Mouse (Mus musculus) A20 (cell line): ENCODE results near the gene Frmd8.
"Not testable (repeated sequence)": the region's sequence is repeated elsewhere in the genome, so short reads cannot be mapped to it uniquely, and the experiment has no call there.

Source experiments
- DNase-seq: peaks from one replicate; pipeline ENCODE4 v3.0.0-alpha.2; 2011; ENCODE audit warnings: low read depth, low spot score

Frmd8 gene

DNA sequence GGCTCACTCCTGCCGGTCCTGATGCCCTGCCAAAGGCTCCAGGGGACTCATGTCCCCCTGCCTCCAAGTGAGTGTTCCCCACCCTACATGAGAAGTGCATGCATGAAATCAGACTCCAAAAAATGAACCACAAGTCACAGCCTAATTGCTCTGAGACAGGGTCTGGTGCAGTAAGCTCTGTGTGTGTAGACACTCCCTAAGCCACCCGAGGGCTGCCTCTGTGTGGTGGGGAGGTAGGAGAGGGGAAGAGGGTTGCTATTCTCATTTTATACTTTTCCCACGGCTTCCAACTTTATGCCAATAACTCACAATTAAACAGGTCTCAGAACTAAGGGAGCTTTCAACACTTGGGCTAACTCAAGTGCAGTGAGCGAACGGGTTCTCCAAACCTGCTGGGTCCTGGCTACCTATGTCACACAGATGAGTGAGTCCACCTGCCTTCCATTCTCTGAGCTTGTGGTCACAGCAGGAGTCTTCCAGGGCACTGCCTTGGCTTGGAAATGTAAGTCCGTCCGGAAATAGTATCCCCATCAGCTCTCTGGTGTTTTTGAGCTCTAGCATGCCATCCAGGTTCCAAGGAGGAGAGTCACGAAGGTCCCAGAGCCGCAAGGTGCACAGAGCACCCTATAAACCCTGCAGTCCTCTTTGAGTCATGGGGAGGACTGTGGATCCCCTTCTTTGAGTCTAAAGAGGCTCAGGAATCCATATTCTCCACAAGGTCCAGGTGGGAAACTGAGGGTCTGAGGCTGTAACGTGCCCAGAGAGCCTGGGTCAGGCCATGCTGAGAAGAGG, 50.1 kb downstream of the Frmd8 start:
- no peak for DNase-seq

DNA sequence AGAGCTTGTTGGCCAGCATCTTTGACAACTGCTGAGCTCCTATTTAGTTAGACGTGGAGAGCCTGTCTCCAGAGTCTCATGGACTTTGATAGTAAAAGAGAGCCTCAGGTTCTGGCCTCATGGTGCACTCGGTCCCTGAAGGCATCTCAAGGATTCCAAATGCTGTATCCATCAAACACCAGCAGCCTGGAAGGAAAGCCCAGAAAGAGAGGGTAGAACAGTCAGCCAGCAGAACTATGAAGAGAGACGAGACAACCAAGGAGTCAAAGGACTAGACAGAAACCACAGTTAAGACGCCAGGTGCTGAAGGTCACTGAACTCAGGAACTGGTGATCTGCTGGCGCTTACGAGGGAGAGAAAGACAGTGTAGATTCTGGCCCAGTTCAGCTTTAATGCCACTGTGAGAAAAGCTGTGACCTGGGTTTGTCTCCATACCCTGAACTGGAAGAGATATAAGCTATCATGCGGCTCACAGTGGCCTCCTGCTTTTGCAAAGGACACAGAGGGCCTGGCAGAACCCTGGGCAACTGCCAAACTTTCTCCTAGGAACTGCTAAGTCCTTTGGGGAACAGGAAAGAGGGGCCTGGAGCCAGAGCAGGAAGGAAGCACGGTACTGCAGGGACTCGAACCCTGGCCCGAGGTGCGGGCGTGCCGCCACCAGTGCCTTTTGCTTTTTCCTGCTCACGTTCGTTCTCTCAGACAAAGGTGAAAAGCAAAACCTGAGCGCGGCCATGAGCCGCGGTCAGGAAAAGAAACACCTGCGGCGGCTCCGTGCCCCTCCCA, 50.8 kb downstream of the Frmd8 start:
- DNase-seq = no peak

DNA sequence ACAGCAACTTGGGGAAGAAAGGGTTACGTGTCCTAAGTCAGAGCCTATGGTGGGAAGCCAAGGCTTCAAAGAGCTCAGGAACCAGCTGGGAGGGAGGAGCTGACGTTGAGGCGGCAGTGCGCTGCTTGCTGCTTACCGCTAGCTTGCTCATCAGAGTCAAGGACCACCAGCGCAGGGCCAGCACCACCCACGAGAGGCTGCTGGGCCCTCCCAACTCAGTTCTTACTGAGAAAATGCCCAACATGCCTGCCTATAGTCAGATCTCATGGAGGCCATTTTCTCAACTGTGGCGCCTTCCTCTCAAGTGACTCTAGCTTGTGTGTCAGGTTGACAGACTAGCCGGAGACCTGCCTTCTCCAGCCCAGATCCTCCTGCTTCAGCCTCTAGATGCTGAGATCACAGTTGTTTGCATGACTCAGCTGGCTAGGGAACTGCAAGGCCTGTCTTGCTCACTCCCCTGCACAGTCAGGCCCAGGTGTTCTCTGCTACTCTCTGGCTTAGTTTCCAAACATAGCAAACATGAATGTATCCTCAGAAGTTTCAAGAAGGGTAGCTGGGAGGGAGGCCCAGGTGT, 51.7 kb downstream of the Frmd8 start:
- DNase-seq = peak; percentile 61

DNA sequence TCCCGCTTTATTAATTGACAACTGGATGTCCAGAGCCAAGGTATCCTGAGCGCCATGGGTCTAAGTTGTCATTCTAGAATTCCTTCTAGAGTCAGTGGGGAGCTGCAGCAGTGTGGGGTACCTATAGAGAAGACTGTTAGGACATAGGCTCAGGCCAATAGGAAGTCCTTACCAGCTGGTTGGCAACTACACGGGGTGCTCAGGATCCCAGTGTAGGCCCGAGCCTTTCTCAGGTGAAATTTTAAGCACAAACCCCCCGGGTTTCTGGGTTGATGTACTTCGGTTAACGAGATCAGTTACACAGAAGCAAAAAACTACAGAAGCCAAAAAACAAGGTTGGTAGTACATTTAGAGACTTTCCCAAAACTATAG, 52.3 kb downstream of the Frmd8 start:
- no peak for DNase-seq

DNA sequence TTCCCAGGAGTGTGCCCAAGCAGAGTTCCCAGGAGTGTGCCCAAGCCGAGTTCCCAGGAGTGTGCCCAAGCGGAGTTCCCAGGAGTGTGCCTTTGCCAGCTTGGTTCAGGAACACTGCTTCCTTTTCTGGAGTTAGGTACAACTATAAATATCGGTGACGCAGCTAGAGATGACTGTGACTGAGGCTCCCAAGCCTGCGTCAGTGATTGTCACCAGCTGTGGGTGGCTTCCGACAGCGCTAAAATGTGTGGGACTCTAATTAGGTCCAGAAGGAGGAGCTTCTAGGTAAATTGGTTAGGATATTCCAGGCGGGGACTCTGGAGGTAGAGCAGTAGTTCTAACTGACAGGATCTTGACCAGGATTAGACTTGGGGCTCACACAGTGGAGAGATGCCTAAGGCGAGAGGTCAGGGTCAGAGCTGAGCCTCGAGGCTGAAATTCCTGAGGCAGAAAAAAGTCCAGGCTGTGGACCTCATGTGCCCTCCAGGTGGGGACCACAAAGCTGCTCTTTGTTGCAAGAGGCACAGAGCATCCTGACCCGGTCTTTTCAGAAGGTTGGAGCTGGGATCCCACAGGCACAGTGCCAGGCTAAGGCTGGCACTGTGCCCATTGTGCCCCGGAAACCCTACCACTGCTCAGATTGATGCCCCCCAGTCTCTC, 52.8 kb downstream of the Frmd8 start:
- no peak for DNase-seq

DNA sequence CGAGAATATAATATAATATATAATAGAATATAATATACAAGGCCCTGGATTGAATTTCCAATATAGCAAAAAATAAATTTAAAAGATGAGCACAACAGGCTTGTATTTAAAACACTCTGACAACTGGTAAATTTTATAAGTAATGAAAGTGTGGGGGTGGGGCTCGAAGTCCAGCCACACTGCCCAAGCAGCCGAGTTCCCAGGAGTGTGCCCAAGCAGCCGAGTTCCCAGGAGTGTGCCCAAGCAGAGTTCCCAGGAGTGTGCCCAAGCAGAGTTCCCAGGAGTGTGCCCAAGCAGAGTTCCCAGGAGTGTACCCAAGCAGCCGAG, 53.3 kb downstream of the Frmd8 start:
- DNase-seq = no peak

DNA sequence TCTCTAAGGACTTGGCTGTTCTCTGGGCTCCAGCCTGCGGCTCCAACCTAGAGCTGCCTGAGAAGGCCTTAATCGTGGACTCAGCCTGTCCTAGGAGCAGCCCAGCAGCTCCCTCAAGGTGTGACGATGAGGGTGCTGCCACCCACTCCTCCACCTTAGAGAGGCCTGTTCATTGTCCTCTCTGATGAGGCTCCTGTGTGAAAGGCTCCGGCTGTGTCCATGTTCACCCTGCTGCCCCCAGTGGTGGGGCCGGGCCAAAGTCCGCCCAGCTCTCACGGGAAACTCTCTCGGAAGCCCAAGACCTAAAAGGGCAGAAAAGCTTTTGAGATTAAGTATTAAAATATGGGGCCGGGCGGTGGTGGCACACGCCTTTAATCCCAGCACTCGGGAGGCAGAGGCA, 55.5 kb downstream of the Frmd8 start:
- no peak for DNase-seq

DNA sequence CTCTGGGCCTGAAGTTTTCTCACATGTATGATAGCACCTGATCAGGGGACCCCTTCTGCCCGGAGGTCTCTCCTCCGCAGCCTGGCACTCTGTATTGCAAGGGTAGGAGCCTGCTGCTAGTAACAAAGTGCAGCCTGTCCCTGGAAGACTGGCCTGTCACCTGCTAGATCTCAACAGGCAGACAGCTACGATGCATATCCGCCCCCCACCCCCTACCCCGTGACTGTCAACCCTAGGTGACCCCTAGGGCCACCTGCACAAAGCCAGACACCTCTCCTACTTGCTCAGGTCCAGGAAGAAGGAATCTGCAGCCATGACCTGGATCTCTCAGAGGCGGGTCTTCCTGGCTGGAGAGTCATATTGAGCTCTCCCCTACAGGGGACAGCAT, 56.5 kb downstream of the Frmd8 start:
- no peak for DNase-seq

DNA sequence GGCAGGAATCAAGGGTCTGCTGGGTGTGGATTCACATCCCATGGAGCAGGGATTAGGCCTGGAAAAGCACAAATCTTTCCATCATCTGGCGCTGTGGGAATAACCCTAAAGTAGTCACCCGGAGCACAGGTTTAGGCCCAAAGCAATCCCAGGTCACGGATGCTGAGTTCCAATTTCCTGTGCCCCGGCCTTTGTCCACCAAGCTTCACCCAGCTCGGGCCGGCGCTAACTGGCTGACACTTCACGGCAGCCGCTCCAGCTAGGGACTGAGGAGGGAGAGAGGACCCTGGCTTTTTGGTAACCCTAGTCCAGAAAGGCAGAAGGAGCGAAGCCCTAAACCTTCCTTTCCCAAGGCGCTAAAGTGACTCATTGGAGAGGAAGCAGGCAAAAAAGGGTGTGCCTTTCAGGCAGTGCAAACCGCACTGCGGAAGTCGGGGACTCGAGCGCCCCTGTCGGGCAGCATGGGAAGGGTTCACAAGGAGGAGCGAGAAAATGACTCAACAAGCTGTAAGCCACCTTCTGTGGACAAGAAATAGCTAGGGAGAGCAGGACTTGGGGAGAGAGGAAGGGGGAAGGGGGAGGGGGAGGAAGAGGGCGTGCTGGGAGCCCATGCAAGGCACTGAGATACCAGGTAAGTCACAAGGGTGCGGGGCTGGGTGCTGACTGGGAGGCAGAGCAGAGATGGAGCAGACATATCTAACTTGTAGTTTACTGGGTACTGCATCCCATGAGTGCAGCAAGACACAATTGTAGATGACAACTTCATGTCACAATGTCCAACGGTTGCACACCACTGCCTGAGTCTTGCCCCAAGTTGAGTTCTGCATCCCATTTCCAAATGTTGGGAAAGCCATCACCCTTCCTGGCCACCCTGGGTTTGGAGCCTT, 57.1 kb downstream of the Frmd8 start:
- peak; percentile 89 for DNase-seq

DNA sequence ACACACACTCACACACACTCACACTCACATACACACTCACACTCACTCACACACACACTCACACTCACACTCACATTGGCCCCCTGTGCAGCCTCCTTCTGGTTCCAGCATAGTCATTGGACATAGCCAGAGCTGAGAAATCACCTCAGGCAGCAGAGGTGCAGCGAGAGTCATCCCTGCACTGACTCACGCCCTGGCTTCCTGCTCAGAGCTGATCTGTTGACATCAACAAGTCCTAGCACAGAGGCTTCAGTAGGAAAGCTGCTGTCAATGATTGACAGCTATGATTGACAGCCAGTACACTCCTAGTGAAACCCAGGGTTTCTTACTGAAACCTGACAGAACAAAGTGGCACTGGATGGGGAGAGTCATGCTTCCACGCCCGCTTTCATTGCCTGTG, 59.1 kb downstream of the Frmd8 start:
- DNase-seq = no peak

DNA sequence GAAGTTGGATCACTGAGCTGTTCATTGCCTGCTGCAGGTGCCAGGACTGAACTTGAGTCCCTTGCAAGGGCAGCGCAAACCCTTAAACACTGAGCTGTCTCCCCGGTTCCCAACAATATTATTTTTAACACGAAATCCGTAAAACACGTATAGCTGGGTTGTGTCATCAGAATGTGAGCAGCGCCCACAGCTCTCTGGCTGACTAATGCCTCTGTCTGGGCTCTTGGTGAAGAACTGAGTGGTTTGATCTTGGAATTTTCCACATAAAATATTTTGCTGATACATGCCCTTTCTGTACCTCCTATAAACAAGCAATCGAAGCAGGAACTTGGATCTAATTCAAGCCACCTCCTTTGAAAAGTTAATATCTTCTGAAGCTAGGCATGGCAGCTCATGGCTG, 60.1 kb downstream of the Frmd8 start:
- DNase-seq = no peak

DNA sequence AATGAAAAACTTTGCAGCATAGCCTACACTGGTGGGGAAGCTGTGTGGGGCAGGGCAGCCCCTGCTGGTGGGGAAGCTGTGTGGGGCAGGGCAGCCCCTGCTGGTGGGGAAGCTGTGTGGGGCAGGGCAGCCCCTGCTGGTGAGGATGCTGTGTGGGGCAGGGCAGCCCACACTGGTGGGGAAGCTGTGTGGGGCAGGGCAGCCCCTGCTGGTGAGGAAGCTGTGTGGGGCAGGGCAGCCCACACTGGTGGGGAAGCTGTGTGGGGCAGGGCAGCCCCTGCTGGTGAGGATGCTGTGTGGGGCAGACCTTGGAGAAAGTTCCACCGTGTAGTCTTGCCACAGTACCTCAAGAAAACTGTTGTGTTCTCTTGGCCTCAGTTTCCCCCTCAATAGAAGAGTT, 61.0 kb downstream of the Frmd8 start:
- not testable (repeated sequence) for DNase-seq

DNA sequence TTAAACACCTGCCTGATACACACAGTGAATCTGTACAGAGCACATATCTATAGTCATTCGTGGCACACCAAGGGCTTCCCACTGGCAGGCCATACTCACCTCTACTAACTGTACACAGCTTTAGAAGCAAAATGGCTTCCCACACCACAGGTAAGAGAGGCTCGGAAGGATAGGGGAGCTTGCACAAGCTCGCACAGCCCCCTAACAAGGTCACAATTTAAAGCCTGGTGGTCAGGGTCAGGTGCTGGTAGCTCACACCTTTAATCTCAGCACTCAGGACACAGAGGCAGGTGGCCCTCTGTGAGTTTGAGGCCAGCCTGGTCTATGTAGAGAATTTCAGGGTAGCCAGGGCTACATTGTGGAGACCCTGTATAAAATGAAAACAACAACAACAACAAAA, 61.5 kb downstream of the Frmd8 start:
- no peak for DNase-seq

DNA sequence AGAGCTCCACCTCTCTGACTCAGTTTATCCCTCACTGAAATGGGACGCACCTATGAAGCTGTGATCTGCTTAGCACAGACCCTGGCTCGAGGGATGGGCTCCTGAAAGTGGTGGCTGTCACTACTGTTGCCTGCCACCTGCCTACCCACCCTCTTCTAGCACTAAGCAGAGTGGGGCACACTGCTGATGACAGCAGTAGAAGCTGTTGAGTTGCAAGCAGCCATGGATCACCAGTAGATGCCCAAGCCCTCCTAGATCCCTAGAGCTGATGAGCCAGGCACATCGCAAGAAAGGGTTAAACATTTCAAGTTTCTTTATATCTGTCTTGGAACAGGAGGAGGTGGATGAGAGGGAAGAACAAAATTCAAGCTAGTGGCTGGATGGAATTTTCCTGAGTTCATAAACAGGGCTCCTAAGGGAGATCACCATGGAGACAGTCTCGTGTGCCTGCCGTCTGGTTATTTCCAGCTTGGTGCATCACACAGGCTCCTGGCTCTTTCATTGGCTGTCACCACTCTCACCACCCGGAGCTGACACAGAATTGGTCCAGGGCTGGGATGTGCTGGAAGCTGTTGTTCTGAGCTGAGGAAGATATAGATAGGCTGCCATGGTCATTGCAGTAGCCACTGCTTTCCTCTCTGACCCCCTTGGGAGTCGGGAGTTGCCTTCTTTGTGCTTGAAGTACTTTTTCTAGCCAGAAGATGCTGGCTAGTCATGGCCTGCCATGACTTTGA, 63.1 kb downstream of the Frmd8 start:
- no peak for DNase-seq

DNA sequence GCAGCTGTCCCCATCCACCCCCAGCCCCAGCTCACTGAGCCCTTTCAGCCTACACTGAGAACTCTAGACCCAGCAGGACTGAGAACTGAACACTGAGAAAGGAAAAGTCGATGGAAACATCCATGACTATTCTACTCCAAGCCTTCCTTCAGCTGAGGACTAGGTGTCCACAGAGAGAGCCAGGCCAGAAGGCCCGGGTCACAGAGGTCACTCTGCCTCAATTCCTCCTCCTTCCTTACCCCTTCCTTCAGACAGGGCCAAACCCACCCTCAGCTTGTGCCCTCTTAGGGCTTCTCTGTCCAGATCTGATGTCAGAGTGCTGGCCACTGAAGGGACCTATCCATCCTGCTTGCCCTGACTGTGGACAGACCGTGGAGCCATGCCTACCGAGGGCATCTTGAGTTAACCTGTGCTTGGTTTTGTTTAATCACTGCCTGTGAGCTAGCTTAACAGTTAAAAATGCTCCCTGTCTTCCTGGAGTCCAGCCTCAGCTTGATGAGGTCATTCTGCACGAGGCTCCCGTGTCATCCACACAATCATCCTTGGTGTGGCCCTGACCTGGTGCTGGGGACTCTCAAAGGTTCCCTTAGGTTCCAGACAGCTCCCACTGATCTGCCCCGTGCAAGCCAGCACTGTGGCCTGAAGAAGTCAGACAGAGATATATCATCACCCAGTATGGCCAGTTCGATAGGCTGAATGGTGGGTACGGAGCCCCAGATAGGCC, 64.1 kb downstream of the Frmd8 start:
- DNase-seq = no peak

DNA sequence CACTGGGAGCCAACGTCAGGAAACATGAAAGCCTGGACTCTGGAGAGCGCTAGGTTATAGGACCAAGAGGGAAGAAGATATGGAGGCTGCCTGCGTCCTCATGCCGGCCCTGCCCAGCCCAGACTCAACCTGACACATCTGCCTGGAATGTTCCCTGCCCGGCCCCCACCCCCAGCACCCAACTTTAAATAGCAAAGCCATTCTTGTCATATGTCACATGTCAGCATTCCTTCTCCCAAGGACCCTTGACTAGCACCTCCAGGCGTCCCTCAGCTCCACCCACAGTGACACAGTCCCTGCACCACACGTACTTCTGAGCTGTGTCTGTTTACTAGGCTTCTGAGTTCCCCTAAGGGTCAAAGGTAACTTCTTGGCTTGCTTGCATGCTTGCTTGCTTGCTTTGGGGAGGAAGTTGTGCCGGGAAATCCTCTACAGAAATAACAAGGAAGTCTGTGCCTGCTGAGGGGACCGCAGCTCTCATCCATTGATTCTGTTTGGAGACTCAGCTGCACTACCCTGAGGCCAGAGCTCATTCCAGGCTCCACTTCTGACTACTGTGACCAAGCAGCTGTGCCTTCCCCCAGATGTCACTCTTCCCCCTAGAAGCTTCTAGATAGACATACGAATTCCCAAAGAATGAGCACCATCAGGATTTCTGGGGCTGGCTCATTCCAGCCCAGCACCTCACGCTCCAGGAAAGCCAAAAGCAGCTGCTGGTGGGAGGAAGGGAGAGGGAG, 64.8 kb downstream of the Frmd8 start:
- DNase-seq = no peak

DNA sequence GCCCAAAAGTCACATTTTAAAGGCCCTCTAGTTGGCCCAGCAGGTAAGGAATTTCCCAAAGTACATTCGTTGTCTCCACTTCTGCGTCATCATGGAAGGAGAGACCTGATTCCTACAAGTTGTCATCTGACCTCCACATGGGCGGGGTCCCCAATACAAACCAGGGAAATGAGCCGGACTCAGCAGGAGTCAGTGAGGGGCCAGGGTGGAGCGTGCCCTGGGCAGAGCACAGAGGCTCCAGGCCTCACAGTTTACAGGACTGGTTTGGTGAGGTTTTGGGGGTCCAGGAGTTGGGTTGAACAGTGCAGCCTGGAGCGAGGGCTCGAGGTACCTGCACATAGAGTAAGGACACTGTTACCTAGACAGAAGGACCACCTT, 65.4 kb downstream of the Frmd8 start:
- no peak for DNase-seq

DNA sequence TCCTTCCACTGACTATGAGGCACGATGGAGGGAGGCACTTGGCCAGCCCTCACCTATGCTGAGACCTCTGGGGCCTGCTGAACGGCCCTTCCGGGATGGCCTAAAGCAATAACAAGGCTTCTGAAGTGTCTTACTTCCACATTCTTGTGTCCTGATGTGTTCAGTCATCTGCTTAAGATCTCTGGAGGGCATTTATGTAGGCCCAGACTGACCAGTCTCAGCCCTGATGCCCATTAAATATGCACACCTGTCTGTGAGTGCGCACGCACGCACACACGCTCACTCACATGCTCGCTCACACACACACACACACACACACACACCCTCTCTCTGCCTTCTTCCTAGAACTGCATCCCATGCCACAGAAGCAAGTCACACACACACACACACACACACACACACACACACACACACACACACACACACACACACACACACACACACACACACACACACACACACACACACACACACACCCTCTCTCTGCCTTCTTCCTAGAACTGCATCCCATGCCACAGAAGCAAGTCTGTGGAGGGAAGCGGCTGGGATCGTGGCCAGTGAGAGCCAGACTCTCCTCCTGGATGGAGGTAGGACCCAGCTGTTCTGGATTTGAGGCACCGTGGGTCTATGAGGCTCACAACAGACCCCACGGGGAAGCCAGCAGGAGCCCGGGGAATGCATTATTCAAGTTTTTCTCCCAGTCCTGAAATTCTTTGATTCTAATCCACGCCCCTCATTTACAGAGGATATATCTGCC, 65.9 kb downstream of the Frmd8 start:
- DNase-seq = no peak

DNA sequence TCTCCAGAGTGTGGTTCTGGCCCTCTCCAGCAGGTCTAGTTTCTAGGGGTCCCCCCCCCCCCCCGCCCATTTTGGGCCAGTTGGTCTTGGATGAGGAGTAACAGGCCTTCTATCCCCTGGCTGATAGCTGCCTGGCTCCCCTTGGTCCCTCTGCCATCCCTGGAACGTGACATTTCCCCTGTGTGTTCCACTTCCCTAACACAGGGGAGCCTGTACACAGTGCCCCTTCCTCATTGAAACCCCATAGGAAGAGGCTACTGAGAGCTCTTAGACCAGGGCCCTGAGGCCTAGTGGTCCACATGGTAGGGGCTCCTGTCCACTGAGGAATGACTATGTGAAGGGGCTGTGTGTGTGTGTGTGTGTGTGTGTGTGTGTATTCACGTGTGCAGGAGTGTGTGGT, 67.3 kb downstream of the Frmd8 start:
- DNase-seq = no peak
